Mouse (Mus musculus) MEL-GATA-1-ER (cell line): ENCODE results near the gene Rexo1.
"Not testable (repeated sequence)": the region's sequence is repeated elsewhere in the genome, so short reads cannot be mapped to it uniquely, and the experiment has no call there.

Experiments used
- DNase-seq: peaks from one replicate; pipeline ENCODE4 v3.0.0-alpha.2; 2012; ENCODE audit warnings: low read depth; ENCODE audit errors: extremely low read depth

Gene Rexo1

DNA sequence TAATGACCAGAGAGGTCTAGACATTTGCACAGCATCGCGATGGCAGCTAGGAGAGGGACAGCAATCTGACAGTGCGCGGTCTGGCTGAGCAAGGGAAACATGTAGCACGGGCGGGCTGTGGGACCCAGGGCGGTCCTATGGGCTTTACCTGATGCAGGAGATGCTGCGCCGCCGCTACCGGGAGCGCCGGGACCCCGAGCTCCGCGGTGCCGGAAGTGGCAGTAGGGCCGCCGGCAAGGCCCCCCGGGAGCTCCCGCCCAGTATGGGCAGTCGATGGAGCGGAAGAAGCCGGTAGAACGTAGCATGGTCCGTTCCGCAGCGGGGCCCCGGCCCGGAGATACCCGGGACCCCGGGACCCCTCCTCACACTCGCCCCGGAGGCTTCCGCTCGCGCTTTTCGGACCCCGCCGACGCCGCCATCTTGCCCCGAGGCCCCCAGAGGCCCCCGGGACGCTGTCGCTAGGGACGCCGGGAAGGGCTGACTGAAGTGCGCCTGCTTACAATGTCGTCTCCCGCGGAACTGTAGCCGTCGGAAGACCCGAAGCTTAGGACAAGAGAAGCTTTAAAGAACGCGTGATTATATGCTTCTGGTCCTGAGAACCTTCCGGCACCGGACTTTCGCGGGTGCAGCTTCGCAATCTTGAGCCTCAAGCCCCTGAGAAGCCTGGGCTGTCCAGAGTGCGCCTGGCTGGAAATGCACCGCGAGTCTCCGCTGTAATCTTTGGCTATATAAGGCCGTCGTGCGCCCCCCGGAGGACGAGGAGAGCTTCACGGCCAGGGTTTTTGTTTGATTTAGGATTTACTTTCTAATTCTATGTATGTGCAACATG is at the start of gene Rexo1:
TSS of gene Rexo1 (minus strand) at position 445 of the 829 bp plus-strand sequence.
- peak; percentile 89 for DNase-seq

DNA sequence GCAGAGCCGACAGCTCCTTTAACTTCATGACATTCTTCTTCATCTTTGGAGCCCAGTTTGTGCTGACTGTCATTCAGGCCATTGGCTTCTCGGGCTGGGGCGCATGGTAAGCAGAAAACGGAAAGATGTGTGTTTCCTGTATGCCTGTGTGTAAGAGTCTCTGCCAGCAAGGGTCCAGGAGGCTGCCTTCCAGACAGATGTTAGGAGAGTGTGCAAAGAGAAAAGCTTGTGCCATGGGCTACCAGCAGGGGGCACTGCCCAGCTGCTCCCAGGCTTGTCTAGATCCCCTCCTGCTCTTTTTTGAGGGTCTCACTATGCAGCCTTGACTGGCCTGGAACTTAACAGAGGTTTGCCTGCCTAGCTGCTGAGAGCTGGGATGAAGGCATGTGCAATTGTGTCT is 49.7 kb upstream of the Rexo1 start:
- no peak for DNase-seq

DNA sequence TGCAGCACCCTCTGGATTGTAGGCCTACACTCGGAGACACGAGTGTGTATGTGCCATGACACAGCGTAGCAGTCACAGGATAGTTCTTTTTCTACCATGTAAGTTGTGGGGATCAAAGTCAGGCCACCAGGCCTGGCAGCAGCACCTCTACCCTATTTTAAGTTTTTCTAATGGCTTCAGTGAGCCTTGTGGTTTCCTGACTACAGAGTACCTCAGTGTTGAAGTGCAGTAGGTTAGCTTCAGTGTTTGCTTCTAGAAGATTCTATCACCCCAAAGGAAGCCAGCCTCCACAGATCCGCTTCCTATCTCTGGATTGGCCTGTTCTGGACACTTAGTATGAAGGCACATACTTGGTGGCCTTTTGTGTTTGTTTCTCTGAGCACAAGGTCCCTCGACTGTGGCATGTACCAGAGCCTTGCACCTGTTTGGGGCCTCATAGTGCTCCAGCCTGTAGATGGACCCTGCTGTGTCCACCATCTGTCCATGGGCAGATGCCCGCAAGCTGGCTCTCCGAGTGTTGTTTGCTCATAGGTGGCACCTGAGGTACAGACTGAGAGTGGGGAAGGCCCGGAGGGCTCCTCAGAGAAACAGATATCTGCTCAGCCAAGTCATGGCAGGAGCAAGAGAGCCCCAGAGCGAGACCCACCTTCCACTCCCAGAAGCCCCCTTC is 48.9 kb upstream of the Rexo1 start:
- DNase-seq: no peak

DNA sequence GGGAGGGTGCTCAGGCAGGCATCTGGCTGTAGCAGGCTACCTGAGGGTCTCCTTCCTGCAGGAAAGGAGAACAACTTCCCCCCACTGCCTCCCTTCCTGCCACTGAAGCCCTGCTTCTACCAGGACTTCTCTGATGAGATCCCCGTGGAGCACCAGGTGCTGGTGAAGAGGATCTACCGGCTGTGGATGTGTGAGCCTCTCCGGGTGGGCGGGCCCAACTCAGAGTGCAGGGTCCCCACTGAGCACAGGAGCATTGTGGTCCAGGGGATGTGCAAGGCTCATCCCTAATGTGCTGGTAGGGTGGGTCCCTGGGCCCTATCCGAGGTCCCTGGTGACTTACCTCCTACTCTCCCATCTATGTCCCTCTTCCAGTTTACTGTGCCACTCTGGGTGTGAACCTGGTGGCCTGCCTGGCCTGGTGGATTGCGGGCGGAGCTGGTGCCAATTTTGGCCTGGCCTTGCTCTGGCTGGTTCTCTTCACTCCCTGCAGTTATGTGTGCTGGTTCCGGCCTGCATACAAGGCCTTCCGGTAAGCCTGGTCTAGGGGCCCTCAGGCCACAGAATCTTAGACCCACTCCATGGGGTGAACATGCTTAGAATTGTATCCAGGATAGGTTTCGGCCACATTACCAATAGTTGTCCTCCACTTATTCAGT is 48.0 kb upstream of the Rexo1 start:
- DNase-seq: no peak

DNA sequence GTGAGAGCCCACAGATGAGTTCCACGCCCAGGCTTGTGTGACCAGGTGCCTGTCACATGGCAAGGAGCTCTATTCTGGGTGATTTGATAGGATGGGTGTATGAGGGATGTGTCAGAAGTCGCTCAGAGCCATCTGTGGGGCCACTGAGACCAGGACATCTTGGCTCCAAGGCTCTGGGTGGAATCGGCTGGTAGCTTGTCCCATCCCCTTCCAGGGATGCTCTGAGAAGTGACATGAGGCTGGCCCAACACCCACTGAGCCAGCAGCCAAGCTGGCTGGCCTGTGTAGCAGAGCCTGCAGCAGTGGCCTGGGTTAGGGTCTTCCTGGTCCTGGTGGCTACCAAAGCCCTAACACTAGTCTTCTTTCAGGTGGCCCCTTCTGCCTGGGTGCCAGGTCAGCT is 47.1 kb upstream of the Rexo1 start:
- DNase-seq: no peak

DNA sequence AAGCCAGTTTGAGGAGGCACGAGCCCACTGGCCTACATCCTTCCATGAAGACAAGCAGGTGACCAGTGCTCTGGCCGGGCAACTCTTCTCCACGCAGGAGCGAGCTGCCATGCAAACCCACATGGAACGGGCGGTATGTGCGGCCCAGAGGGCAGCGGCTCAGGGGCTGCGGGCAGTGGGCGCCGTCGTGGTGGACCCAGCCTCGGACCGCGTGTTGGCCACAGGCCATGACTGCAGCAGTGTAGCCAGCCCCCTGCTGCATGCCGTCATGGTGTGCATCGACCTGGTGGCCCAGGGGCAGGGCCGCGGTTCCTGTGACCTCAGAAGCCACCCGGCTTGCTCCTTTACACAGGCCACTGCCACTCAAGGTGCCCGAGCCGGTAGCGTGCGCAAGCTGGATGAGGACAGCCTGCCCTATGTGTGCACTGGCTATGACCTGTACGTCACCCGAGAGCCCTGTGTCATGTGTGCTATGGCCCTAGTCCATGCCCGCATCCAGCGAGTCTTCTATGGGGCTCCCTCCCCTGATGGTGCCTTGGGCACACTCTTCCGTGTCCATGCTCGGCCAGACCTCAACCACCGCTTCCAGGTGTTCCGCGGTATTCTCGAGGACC is 45.5 kb upstream of the Rexo1 start:
- DNase-seq: no peak

DNA sequence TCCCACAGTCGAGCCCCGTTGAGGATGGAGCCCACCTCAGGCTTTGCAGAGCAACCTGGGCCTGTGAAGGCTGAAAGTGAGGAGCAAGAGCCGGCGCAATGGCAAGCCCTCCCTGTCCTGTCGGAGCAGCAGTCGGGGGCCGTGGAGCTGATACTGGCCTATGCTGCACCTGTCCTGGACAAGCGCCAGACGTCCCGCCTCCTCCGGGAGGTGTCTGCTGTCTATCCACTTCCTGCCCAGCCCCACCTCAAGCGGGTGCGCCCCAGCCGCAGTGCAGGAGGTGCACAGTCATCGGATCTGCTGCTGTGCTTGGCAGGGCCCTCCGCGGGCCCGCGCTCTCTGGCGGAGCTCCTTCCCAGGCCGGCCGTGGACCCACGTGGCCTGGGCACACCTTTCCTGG is 44.9 kb upstream of the Rexo1 start:
- DNase-seq: no peak

DNA sequence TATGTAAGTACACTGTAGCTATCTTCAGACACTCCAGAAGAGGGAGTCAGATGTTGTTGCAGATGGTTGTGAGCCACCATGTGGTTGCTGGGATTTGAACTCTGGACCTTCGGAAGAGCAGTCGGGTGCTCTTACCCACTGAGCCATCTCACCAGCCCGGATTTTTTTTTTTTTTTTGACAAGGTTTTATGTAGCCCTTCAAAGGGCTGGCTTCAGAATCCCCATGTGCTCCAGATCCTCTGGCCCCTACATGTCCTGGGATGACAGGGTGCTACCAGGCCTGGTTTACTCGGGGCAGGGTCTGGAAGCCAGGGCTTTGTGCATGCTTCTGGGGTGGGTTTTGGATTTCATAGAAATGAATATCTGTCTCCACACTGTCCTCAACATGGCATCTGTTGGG is 44.4 kb upstream of the Rexo1 start, which contains the start of gene Gm49322:
TSS of gene Gm49322 (plus strand) at position 301 of the 400 bp plus-strand sequence.
- DNase-seq: not testable (repeated sequence)

DNA sequence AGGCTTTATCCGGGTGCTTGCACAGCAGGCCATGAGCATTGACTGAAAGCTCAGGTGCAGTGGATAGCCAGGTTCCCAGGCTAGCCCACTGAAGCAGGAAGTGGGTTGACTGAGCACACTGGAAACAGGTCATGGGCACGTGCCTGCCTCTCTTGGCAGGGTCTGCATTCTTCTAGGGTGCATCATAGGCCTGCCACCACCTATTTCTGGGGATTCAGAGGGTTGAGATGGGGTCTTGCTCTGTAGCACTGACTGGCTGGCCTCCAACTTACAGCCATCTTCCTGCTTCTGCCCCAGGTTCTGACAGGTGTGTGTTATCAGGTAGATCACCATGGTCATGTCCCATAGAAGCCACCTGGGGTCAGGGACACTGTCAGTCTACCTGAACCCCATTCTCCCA is 43.6 kb upstream of the Rexo1 start:
- DNase-seq: no peak

DNA sequence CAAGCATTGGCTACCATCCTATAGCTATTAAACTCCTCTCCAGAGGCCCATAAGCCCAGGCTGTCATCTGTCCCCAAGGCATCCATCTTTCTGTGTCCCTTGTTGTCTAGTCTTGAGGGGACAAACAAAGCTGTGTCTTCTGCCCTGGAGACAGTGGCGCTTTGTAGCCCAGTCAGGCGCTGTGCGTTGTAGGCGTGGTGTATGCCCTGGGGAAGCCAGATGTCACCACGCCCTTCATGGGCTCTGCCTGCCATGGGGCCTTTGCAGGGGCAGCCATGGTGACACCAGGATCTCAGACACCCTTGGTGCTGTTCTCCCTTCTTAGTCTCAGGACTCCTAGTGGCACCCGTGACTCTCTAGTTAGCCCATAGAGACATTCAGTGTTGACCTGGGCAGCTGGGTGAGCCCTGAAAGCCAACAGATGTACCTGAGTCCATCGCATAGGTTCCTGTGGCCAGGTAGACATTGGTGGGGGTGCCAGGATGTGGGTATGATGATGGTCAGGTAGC is 42.7 kb upstream of the Rexo1 start:
- DNase-seq: no peak

DNA sequence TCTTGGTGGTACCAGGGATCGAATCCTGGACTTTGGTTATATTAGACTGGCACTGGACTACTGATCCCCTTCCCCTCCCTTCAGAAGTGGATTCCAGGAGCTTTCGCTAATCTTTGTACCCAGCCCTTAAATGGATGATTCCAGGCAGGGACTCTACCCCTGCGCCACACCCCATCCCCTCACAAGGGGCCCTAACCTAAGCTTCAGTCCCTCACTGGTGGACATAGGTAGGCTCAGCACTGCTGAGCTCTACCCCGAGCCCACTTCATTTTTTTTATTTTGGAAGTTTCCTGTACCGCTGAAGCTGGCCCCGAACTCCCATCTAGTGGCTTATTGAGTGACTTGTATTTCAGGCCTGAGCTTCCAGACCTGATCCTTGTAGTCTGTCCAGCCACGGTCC is 42.0 kb upstream of the Rexo1 start:
- no peak for DNase-seq

DNA sequence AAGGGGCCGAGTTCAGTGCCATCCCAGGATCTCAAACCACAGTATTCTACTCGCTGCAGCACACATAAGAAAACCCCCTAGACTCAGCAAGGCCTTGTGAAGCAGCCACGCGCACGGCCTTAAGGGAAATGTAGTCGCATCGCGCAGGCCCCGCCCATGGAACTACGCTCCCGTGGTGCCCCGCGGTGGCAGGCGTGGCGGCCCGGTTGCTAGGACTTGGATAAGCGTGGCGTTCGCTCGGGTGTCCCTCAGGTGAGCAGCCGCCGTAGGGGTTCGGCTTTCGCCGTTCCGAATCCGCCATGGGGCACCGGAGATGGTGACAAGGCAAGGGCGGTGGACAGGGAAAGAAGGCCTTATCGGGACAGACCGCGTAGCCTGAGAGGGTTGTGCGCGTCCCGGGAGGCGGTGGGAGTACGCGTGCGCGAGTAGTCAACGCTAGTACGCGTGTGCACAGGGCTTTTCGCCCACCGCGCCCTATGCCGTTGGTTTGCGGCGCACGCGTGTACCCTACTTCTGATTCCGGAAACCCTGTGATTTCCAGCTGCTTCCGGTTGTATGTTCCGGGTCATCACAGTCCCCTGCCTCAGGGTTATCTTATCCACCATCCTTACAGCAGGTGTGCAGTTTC is 41.5 kb upstream of the Rexo1 start, which contains the start of the genes Scamp4 and Adat3:
TSS of gene Scamp4 (plus strand) at position 175 of the 628 bp plus-strand sequence.
TSS of gene Adat3 (plus strand) at position 183 of the 628 bp plus-strand sequence.
- peak; percentile 80 for DNase-seq

DNA sequence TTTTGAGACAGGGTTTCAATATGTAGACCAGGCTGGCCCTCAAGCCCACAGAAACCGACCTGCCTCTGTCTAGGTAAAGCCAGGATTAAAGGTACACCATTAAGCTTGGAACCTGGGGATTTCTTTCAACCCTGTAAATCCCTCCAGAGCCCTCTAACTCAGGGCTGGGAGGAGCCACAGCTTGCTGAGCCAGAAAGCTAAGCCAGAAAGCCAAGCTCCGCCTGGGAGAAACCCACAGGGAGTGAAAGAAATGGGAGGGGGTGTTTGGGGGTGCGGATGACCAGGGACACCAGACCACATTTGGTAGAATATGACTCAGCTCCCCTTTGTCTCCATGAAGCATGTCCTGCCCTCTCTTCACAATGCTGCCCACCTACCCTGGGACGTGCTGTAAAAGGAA is 35.0 kb upstream of the Rexo1 start:
- no peak for DNase-seq

DNA sequence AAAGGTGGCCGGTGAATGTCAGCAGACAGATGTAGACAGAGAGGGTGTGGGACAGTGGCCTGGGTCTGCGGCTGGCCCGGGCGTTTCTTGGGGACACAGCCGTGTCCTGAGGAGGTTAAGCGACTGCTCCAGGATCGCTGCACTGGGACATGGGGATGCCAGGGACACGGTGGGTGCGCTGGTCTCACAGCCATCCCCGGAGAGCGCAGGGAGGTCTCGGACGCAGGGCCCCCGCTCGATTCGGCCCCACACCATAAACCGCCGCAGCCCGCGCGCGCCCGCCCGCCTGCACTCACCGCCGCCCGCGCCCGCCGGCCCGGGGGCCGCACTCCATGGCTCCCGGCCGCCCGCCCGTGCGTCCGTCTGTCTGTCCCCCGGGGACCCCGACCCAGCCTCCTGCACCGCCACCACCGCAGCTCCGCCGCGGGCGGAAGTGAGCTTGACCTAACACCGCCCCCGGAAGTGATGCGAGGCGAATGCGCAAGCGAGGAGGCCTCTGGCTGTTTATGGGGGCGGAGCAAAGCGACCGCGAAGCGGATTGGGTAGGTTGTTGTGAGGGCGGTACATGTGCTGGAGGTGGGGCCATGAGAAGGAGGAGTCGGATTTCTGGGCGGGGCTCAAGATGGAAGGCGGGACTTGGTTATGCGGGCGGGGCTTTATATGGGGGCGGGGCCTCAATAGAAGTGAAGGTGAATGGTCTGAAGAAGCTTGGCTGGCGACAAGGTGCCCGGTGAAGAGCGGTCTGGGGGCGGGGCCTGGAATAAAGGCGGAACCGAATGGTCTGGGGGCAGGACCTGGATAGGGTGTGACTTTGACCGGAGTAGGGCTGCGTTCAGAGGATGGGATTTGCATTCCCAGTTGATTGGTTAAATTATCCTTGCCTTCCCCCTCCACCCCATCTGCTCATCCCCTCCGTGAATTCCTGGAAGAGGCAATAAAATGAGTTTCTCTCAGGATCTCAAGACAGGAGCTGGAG is 28.8 kb upstream of the Rexo1 start, which contains the start of gene Abhd17a:
TSS of gene Abhd17a (minus strand) at position 463 of the 976 bp plus-strand sequence.
- DNase-seq: peak; percentile 89

DNA sequence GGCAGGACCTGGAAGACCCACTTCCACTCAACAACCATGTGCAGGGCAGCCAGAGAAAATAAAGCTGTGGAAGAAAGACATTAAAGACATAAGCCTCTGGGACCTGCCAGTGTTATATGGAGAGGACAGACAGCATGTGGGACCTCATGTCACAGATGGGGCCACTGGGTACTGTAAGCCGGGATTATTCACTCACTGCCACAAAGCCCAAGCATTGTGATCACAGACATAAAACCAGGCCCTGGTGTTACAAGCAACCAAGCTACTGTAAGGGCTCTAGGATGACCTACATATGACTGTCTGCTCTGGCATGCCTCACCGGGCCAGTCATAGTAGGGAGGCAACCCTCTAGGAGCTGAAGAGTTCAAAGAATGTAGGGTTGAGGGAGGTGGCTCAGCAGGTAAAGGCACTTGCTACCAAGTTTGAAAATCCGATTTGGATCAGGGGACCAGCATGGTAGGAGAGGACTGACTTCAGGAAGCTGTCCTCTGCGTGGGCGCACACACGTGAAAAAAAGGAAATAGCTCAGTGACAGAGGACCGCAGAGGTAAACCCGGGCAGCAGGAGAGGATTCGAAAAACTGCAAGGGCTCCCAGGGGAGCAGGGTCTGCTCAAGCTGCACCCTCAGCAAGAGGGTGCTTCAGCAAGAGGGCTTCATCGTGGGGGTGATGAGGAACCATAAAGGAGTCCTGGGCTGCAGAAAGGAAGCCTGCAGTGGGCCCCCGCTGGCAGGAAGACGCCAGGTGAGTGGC is 27.9 kb upstream of the Rexo1 start:
- no peak for DNase-seq

DNA sequence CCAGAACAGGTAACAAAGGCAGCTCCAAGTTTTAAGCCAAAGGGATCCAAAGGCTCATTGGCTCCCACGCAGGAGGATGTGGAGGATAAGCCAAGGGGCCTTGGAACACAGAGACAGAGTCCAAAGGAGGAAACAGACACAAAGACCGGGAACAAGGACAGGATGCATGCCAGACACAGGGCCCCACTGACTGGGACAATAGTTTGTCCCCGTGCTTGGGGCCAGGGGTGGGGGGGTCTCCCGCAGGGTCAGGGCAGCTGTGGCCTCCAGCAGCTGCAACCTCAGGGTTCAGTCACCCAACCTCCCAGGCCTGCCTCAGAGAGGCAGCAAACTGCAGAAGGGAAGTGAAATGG is 25.9 kb upstream of the Rexo1 start:
- DNase-seq: no peak

DNA sequence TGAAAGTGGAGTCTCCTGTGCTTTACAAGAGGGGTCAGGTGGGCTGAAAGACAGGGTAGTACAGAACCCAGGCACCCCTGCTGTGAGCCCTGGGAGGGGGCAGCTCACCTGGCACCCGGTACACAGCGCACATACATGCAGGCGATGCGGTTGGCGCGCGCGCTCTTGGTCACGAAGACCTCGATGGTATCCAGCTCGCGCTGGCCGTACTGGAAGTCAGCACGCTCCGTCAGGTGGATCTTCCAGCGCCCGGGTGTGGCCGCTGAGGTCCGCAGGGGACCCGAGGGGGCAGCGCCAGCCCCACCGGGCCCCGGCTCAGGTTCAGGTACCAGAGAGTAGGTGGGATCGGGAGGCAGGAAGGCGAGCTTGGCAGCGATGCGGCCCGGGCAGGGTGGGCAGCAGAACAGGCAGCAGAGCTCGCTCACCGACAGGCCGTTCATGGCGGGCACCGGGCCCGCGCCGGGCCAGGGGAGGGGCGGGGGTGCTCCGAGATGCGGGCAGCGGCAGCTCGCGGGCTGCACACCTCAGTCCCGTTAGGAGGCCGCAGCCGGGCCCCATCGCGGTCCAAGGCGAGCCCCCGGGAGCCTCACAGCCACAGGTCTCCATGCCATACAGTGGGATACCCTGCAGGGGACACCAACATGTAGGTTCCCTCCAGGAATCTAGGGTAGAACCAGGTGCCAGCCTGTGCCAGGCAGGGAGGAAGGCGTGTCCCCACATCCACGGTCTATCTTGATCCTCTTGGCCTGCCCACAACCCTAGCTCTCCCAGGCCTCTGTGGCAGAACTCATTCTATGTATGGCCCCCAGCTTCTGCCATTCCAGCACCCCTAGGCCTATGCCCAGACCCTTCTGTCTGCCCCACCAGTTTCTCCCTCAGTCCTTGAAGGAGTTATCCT is 25.3 kb upstream of the Rexo1 start:
- DNase-seq: no peak

DNA sequence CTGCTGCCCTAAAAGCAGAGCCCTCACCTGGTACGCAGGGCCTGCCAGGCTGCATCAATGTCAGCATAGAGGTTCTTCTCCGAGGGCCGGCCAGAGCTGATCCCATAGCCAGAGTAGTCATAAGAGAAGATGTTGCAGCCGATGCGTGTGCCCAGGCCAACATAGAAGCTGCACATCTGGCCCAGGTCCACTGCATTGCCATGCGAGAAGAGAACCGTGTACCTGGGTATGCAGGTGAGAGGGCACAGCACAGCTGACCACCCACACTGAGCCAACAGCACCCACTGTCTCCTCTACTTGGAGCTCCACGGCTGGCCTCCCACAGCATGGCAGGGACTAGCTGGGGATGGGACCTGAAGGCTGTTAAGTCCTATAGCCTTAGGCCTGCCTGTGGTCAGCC is 24.2 kb upstream of the Rexo1 start:
- DNase-seq: no peak
